Mouse (Mus musculus) embryonic fibroblast, embryonic 13.5 days (primary cell): ENCODE measurements at regions not wholly inside any gene's neighbourhood (a gene's known extent, or its start where the extent isn't known, plus 50 kb on each side); places are given as distances from the start of the nearest gene placed in this dataset.

ENCODE experiments used
- CTCF ChIP-seq: IDR thresholded peaks from 2 replicates; pipeline ENCODE4 v1.5.1; 2011; ENCODE audit warnings: mild to moderate bottlenecking, control low read depth, low read length, moderate library complexity, borderline replicate concordance; ENCODE audit not compliant: insufficient read depth
- POLR2A ChIP-seq: IDR thresholded peaks from 2 replicates; pipeline ENCODE4 v1.6.1; 2011; ENCODE audit warnings: low read depth, mild to moderate bottlenecking, control low read depth, low read length, moderate library complexity

DNA sequence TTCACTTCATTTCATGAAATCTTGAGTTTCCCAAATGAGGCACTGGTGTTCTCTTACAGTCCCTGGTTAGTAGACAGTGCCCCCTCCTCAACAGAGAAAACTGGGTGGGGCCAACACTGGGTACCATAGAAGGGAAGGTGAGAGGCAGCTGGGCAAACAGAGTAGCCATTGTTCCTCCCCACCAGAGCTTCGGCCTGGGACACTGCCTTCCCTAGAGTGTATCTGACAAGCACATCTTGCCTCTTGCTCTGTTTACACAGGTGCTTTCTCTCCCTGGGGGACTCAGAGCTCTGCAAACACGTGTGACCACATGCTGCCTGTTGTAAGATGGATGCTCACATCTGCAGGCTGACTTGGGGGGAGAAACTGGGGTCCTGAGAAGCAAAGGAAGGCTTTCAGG is 100.8 kb upstream of the Tnp1 start:
- no peak for TF ChIP-seq CTCF
- TF ChIP-seq POLR2A = no peak
